11 mouse cellular contexts compared by ENCODE assay signal in genomic region chr17:12160984-12161764, GRCm38 (mm10). TPM values are rescaled to one million over a fixed set of nuclear protein-coding genes. Genes with fewer than 3 reads are reported as not detected.
DNase-seq lines count a peak whose midpoint lies in the region; ATAC-seq lines count a peak whose summit lies in the region.
"Had no signal": no experiment of that assay in that cellular context is flagged by ENCODE, and none has a peak within 500 bp of the region (broad histone marks: within the 10 kb centered on the region; RNA-seq: fewer than 3 reads in every experiment).

No protein-coding gene starts in this region.

- H3K27ac ChIP-seq in kidney, embryonic 15.5 days: no peak overlapping the region
- H3K27ac ChIP-seq: limb, embryonic 10.5 days; macrophage had no signal

- H3K4me3 ChIP-seq in kidney, embryonic 15.5 days (replicated peaks): no peak overlapping the region
- H3K4me3 ChIP-seq: erythroblast, embryonic 14.5 days; limb, embryonic 10.5 days had no signal

- H3K9me3 ChIP-seq in kidney, embryonic 15.5 days (replicated peaks): no peaks in the 10 kb centered on the region
- H3K9me3 ChIP-seq: limb, embryonic 10.5 days had no signal

- no peak for DNase-seq in kidney, postnatal 10 days
- peak; percentile 93 for DNase-seq in A20 (ENCODE audit: low read depth, low spot score)
- DNase-seq in Muller cell, postnatal 12 days (ENCODE audit: inconsistent ontology term): peak; percentile 76
- DNase-seq in heart, postnatal 36 days: peak; percentile 12 to 15
- DNase-seq in left cerebral cortex, adult 11 months (ENCODE audit: low spot score): no peak

- no peaks in the 10 kb centered on the region for H3K27me3 ChIP-seq in kidney, embryonic 15.5 days

- peaks cover 16% of the 10 kb centered on the region for H3K36me3 ChIP-seq in kidney, embryonic 15.5 days

- 73% methylated on average over 13 of the region's 13 CpGs for WGBS in kidney, embryonic 15.5 days

- 0 out of 2 replicates have a peak, but pooled peaks have one; percentile 41 for ATAC-seq in kidney, embryonic 15.5 days (replicated peaks; ENCODE audit: low FRiP score)
- ATAC-seq in megakaryocyte, adult 5-6 weeks (ENCODE audit: poor library complexity, severe bottlenecking): no peak
- ATAC-seq: inflammation-experienced regulatory T-cells, adult 6 months had no signal

- intact Hi-C loops in heart, postnatal 36 days (cut with DNase I): no loop called here

- no peak overlapping the region for H3K4me2 ChIP-seq in kidney, embryonic 15.5 days

- H3K4me1 ChIP-seq in kidney, embryonic 15.5 days: peaks cover 29% of the 10 kb centered on the region

- H3K9ac ChIP-seq in kidney, embryonic 15.5 days: no peak overlapping the region

RNA-seq across cellular contexts. Expression of gene Agpat4, which starts 42.7 kb away (rescaled TPM):
- 35.3 and 37.2 TPM in 2 replicates for polyA plus RNA-seq in kidney, embryonic 15.5 days (2015; fragmentation: Nextera tagmentation; extraction: Ambion mirVana)
- total RNA-seq in heart, postnatal 36 days (2021): 1 to 10 TPM; 3.8 to 5.1 TPM
- total RNA-seq in megakaryocyte, adult 5-6 weeks (2015): 8.9 and 12.8 TPM in 2 replicates
- total RNA-seq in megakaryocyte, adult 5-6 weeks (2017): 11.8 and 12.1 TPM in 2 replicates

Comparison
In these comparisons a context has a peak if more than half of its experiments do, and no peak if none do; other contexts are left out.
1. DNase-seq: peak in A20 (single experiment), Muller cell, postnatal 12 days (single experiment) and heart, postnatal 36 days (2 of 2); none in kidney, postnatal 10 days (single experiment) and left cerebral cortex, adult 11 months (single experiment).